Mouse (Mus musculus) adrenal gland, adult (tissue): ENCODE data around the gene Nfyb.

ENCODE experiments used
- DNase-seq, 2 experiments: peaks; one replicate each; pipeline ENCODE4 v3.0.0; 2022 to 2023; ENCODE audit warnings: low spot score in 1 of 2; ENCODE audit not compliant: inconsistent age in 2 of 2

Nfyb gene

GRCm38 (mm10) chr10:82763840-82764631, at the start of gene Nfyb:
Nfyb (minus strand) TSS chr10:82764144.
- peak; percentile 97 to 99 for DNase-seq

GRCm38 (mm10) chr10:82811855-82812431, 48.0 kb upstream of the Nfyb start:
- peak; percentile 78 to 88 for DNase-seq

- peak in 1 of 2 experiments; percentile 70 for DNase-seq
Observed at GRCm38 (mm10) chr10:82809352-82809751, 45.4 kb upstream of the Nfyb start.

GRCm38 (mm10) chr10:82808891-82809290, 44.9 kb upstream of the Nfyb start:
- peak; percentile 34 to 79 for DNase-seq

- DNase-seq, result peak in 1 of 2 experiments; percentile 43
Observed at GRCm38 (mm10) chr10:82808155-82808554, 44.2 kb upstream of the Nfyb start.

GRCm38 (mm10) chr10:82807238-82807637, 43.3 kb upstream of the Nfyb start:
- DNase-seq, result peak; percentile 74 to 85

- DNase-seq, result no peak
Observed at GRCm38 (mm10) chr10:82806414-82806813, 42.5 kb upstream of the Nfyb start.

- no peak for DNase-seq
Observed at GRCm38 (mm10) chr10:82805111-82805510, 41.2 kb upstream of the Nfyb start.

- peak in 1 of 2 experiments; percentile 20 for DNase-seq
Observed at GRCm38 (mm10) chr10:82804396-82804795, 40.5 kb upstream of the Nfyb start.

- DNase-seq, result no peak
Observed at GRCm38 (mm10) chr10:82800094-82800493, 36.1 kb upstream of the Nfyb start.

- DNase-seq, result peak in 1 of 2 experiments; percentile 32
Observed at GRCm38 (mm10) chr10:82798312-82798933, 34.5 kb upstream of the Nfyb start.

GRCm38 (mm10) chr10:82797119-82797491, 33.2 kb upstream of the Nfyb start:
- DNase-seq, result no peak

GRCm38 (mm10) chr10:82796471-82797118, 32.7 kb upstream of the Nfyb start:
- no peak for DNase-seq

GRCm38 (mm10) chr10:82795767-82796166, 31.8 kb upstream of the Nfyb start:
- no peak for DNase-seq

- peak; percentile 71 to 88 for DNase-seq
Observed at GRCm38 (mm10) chr10:82795071-82795731, 31.3 kb upstream of the Nfyb start.

GRCm38 (mm10) chr10:82792311-82792710, 28.4 kb upstream of the Nfyb start:
- peak in 1 of 2 experiments; percentile 24 for DNase-seq

GRCm38 (mm10) chr10:82791713-82792112, 27.8 kb upstream of the Nfyb start:
- DNase-seq, result no peak

- DNase-seq, result peak in 1 of 2 experiments; percentile 21
Observed at GRCm38 (mm10) chr10:82790504-82790903, 26.6 kb upstream of the Nfyb start.

- no peak for DNase-seq
Observed at GRCm38 (mm10) chr10:82789181-82789580, 25.2 kb upstream of the Nfyb start.

- no peak for DNase-seq
Observed at GRCm38 (mm10) chr10:82782472-82782871, 18.5 kb upstream of the Nfyb start.

- no peak for DNase-seq
Observed at GRCm38 (mm10) chr10:82780816-82781215, 16.9 kb upstream of the Nfyb start.
